Mouse (Mus musculus) layer of hippocampus, postnatal 14 days (tissue): Measurements from ENCODE around the gene Tnip1. TPM values are rescaled to one million over a fixed set of nuclear protein-coding genes. Genes with fewer than 3 reads are reported as not detected.
"Not testable (repeated sequence)": the region's sequence is repeated elsewhere in the genome, so short reads cannot be mapped to it uniquely, and the experiment has no call there.

Experiments used
- DNase-seq, 2 experiments: peaks; one replicate each; pipeline ENCODE4 v3.0.0; 2021 to 2022; ENCODE audit warnings: low spot score in 2 of 2, mixed read lengths in 1 of 2
- total RNA-seq, 2 experiments: library from RNA; stranded (reverse); gene quantifications; 2 replicates each; pipeline ENCODE4 v1.2.3; 2021

Gene Tnip1
- total RNA-seq, 2 experiments from 2014 or later, result 34.3 to 34.4 TPM

DNA sequence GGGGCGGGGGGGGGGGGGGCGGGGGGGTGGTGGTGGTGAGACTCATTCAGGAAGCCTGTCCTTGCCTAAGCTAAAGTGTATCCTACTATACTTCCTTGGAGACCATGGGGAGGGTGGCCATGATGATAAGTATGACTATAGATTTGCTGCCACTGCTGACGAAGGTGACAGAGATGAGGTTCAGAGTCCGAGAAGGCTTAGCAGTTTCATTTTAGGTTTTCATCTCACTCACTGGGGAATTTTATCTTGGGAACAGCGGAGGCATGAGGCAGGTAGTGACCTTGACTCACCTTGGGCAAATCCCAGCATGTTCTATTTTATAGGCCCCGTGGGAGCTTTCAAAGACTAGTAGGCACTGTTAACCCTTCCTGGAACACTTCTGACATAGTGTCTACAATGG is 10.1 kb upstream of the Tnip1 start:
- DNase-seq, result no peak

DNA sequence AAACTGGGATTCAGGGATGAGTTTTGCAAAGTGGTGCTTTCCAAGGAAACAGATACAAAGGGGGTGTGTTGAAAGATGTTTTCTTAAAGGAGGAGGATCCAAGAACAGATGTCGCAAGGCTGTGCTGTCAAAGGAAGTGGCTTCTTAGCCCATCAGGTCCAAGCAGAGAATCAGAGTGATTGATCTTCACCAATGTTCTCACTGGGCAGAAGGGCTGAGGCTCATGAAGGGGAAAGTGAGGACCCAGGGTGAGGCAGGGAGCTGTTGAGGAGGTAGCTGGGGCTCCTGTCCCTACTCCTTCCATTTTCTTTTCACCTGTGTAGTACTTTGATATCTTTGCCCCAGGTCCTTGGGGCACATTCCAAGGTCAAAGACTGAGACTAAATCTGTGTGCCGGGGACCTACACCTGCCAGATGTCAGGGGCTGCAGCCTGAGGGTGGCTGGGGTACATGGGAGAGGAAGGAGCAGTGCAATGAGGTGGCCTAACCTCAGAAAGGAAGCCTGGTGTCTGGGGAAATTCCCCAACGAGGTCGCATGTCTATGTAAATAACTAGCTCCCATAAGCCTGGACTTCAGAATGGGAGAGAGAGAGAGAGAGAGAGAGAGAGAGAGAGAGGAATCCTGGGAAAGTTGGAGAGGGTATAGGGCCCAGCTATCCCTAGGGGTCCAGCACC is 9.5 kb upstream of the Tnip1 start:
- DNase-seq, result no peak

DNA sequence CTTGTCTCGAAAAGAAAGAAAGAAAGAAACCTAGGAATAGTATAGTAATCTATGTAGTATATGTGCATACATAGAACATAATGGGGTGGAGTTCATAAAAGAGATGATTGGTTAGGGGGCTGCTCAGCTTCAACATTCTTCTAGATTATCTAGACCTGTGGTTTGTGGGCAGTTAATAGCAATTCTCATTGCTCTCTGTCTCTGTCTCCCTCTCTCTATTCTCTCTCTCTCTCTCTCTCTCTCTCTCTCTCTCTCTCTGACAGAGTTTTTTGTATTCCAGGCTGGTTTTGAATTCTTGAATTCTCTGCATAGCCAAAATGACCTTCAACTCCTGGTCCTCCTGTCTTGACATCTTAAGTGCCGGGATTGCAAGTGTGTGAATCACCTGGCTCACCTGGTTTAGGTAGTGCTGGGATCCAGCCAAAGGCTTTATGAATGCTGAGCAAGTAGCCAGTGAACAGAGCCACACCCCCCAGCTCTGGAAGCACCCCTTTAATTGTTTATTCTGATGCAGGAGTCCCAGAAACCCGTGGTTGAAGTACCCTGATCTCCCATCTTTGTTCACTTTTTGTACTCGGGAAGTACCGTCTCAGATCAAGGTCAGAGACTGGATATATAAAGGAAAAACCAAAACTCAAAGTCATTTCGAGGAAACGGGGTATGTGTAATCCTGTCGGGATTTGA is 8.8 kb upstream of the Tnip1 start:
- no peak for DNase-seq

DNA sequence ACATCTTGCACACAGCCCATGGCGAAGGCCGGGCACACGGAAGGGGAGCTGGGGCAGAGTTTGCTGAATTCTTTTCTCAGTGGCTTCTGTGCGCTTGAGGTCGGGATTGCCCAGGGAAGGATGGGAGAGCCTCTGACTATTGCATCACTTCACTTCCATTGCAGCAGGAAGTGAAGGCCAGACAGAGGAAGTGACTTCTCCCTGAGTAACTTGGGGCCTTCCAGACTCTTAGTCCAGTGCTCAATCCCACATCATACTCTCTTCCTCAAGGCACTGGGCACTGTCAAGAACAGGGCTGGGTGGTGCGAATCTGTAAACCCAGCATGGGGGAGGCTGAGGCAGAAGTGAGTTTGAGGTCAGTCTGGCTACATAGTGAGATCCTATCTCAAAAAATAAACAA is 2.5 kb upstream of the Tnip1 start:
- no peak for DNase-seq

DNA sequence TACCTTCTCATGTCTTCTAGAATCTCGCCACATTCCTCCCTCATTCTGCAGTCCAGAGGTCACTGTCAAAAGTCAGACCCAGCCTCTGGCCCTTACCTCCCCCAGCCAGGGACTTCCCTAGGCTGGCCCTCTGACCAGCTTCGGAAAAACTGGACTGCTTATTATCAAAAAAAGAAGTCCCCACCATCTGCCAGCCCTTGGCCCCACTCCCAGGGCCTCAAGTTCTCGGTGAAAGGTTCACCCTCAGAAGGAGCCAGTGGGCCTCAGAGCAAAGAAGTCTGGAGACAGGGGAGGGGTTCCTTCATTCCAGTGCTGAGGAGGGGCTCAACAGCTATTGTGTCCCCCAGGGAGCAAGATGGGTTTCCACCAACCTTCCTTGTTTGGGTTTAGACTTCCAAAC is 796 bp downstream of the Tnip1 start:
- DNase-seq, result no peak

DNA sequence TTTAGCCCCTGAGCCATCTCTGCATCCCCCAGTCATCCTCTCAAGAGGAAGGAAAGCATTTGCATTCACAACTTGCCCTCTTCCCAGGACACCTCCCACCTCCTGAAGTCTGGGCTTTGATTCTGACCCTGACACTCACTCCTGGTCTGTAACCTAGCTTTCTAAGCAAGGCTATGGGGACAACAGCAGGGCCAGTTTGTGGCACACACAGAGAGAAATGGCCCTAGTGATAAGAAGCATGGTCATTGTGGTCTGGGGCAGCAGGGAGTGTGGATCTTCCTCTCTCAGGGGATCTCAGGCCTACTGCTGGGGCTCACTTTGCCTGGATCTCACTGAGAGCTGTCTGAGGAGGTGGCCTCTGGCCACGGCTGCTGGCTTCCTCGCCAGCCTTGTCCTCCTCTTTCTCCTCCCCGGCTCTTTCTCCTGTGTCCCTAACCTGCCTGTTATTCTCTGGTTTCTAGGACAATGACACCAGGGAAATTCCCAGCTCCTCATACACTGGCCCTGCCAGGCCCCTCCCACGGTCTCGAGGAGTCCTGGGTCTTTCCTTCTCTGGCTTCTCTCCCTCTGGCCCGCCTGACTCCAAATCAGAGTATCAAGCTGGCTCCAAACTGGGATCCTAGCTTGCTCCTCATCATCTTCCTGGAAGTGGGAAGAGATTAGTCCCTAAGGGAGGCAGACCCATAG is 1.4 kb downstream of the Tnip1 start:
- no peak for DNase-seq

DNA sequence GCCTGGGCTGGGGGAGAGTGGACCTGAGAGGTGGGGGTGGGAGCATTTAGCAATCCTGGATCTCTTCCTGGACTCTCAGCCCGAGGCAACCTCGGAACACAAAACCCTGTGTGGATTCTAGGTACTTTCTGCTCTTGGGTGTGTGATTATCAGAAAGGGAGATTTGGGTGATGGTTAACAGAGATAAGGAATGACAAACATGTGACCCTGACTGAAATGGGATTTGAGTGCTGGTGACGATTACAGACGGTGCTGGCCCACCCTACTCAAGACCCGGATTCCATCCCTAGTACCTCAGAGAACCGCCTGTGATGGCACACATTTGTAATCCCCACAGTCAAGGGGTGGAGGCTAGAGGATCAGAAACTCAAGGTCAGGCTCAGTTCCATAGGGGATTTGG is 2.5 kb downstream of the Tnip1 start:
- DNase-seq, result no peak

DNA sequence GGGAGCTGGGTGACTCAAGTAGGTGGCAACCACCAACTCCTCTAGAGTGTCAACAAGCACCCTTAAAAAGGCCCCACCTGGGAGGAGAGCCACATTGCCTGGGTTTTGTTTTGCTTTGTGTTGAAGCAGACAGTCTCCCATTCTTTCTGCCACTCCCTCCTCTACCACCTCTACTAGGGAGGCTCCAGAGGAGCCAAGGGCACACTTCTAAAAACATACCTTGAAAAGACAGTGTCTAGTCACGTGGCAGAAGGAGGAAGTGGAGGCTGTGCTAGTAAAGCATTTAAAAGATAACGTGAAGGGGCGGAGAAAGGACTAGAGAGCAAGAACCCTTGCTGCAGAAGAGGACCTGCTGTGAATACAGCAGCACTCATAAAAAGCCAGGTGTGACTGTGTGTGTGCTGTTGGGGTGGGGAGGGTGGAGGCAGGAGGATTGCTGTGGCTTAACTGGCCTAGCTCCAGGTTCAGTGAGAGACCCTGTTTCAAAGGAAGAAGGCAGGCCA is 4.1 kb downstream of the Tnip1 start:
- no peak for DNase-seq

DNA sequence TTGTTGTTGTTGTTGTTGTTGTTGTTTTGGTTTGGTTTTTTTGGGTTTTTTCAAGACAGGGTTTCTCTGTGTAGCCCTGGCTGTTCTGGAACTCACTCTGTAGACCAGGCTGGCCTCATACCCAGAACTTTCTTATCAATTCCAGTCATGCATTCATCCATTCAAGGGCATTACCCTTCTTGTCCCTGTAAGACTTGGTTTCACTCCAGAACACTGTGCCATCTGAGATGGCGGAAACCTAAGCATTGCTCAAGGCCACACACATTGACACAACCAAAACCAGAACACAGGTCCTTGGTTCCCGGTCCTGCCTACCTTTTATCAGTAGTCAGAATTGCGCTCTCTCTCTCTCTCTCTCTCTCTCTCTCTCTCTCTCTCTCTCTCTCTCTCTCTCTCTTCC is 5.0 kb downstream of the Tnip1 start:
- not testable (repeated sequence) for DNase-seq

DNA sequence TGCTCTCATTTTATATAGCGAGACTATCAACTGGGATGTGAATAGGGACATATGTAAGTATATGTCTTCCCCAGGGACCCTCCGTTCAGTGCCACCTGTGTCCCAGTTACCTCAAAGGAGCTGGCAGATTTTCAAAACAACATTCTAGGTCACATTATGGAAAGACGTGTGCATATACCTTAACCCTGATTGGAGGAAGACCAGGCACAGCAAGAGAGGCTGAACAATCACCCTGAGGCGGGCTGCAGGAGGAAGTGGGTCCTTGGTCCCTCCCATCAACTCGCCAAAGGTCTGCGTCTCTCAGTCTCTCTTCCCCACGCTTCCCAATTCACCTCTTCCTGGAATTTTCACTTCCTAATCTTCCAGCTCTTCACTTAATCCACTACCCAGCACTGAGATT is 5.8 kb downstream of the Tnip1 start:
- DNase-seq, result no peak

DNA sequence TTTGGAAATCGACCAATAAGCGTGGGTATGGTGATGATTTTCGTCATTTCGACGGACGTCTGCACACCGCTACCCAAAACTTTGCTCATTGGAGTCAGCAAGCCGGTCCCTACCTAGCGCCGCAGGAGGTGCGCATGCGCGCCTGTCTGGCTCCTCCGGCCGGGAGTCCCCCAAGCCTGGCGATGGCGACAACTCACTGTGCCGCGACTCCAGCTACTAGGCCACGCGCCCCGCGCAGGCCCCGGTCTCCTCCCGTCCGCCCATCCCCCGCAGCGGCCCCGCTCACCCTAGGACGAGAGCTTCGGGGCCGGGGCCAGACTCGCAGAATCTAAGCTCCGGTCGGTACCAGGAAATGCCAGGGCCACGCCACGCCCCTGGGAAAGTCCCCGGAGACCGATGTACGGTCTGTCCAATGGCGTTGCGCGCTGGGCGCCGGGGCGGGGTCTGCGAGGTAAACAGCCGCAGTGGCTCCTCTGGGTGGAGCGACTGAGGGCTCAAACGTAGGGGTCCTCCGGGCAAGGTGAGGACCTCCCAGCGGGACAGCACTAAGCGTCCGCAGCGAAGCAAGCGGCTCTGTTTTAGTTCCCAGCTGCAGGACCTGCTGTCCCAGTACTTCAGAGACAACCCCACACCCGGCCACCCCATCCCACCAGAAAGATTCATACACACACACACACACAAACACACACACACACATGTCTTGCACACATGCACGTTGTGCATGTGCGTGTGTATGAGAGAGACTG is 6.8 kb downstream of the Tnip1 start:
- peak; percentile 98 to 99 for DNase-seq

DNA sequence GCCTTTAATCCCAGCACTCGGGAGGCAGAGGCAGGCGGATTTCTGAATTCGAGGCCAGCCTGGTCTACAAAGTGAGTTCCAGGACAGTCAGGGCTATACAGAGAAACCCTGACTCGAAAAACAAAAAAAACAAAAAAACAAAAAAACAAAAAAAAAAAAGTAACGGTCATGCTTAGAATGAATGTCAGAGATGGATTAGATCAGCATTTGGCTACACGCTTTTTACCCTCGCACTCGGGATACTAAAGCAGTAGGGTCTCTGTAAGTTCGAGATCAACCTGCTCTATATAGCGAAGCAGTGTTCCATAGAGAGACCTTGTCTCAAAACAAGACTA is 7.3 kb downstream of the Tnip1 start:
- not testable (repeated sequence) for DNase-seq

DNA sequence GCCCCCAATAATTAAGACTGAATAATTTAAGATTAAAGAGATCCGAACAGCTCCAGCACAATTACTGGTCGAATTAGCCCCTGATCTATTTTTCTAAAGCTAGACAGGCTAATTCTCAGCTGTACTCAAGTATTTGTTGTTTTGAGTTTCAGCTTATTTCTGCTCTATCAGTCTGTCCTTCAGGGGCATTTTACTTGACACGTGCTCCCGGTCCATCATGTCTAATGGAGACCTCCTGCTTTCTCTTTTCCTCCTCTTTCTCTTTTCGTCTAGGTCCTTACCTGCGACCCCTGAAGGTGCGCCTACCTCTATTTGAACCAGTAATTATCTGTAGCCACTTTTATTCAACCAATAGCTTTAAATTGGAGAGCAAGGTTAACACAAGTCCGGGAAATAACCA is 8.0 kb downstream of the Tnip1 start:
- no peak for DNase-seq

DNA sequence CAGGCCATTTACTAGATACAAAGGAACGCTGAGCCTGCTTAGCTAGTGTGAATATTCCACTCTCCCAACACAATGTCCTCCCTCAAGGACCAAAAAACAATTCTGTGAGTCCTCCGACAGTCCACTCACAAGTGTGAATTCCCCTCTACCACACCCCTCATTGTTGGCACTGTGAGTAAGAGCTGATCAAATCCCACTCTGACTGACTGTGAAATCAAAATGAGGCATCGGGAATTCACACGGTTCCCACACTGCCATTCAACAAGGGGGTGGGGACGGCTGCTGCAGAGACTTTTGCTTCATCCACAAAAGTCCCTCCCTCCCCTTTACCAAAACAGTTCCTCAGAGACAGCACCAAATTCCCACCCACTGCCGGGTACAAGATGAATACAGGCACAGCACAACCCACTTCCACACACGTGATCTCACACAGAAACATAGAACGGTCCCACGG is 8.7 kb downstream of the Tnip1 start:
- DNase-seq, result peak in 1 of 2 experiments; percentile 22

DNA sequence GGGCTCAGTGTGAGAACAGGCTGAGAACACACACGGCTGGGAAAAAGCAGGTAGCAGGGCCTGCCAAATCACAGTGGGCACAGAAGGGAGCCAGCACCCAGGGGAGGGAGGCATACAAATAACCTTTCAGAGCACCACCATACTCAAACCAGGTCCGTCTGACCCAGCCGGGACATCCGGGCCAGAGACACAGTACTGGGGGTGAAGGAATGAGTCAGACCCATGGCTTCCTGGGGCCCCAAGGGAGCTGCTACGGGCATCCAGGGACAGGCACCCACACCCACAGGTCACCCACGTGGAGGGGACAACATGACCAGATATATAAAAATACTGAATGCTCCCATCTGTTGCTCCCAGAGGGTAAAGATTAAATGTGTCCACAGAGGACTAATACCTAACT is 10.1 kb downstream of the Tnip1 start:
- DNase-seq, result no peak

DNA sequence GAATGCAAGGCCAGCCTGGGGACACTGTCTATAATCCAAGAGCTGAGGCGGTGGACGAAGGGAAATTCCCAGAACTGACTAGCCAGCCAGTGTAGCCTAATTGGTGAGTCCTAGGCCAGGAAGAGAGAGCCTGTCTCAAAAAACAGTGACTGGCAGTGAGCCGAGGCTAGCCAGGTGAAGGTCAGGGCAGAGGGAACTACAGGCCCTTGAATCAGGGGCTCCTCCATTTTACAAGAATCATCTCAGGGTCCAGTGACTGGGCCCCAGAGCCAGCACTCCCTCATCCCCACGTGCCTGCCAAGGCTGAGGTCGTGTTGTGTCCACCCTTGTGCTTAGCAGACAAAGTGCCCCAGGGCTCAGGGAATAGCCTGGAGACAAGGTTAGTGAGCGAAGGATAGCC is 12.0 kb downstream of the Tnip1 start:
- no peak for DNase-seq

DNA sequence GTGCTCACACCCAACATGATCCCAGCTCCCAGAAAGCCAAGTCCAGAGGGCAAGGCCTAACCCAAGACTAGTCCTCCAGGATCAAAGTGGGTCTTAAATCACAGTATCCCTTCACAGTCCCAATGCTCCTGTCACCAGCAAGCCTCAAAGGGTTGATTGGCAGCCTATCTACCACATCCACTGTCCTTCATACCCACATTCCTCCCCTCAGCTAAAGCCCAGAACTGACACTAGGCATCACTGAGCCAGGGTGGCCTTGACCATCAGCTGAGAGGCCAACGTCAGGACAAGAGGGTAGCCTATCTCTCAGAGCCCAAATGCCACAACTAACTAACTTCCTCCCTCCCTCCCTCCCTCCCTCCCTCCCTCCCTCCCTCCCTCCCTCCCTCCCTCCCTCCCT is 13.0 kb downstream of the Tnip1 start:
- DNase-seq, result no peak

DNA sequence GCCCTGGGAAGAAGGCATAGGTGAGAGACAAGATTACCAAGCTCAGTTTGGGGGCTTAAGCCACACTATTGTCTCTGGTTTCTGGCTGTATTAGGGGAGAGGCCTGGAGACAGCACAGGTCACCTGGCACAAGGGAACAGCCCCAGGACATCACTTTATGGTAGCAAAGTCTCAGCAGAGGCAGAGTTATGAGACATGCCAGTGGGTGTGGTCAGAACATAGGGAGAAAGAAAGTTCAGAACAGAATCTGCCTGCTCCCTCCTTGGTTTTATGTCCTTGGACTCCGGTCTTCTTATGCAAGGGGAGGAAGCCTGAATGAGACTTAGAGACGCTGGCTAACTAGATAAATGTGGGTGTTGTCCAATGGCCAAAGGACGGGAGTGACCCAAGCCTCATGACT is 18.0 kb downstream of the Tnip1 start:
- no peak for DNase-seq

DNA sequence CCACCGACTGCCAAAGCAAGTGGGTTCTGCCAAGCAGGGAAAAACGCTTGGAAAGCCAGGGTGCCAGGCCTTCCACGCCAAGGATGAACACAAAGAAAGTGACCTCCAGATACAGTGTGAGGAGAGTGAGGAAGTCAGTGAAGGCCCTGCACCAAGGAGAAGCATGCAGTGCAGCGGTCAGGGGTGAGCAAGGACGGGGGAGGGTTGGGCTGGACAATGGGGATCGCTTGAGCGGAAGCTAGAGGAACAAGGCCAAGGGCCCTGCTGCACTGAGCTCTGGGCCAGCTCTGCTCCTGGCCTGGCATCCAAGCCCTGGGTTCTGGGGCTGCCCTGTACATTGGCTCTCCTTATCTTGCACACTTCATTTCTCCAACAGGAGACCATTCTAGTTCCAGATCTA is 22.7 kb downstream of the Tnip1 start:
- DNase-seq, result peak in 1 of 2 experiments; percentile 17

DNA sequence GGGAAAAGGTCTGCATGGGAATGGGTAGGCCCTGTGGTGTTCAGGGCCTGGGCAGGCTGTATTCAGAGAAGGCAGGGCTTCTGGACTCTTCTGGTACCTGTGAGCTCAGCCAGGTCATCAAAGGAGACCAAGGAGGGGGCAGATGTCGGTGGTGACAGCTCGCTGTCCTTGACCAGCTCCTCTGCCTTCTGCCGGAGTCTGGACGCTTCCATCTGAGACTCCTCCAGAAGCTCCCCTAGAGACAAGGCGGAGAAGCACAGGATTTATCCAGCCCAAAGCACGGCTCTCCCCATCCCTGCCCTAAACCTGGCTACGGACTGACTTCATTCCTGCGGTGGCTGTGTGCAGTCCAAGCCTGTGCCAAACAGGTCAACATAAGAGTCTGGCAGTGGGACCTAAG is 23.2 kb downstream of the Tnip1 start:
- DNase-seq, result no peak

DNA sequence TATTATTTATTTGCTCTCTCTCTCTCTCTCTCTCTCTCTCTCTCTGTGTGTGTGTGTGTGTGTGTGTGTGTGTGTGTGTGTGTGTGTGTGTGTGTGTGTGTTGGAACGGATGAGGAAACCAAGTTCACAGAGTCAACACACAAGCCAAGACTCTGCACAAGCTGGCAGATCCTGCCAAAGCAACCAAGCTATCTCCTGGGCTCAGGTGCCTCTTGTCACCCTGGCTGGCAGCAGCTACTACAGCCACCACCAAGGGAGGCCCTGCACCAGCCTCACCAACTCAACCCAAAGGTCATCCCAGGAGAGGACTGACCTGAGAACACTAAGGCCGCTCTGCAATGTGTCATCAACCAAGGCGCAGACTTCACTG is 26.0 kb downstream of the Tnip1 start:
- DNase-seq, result no peak
